Mouse (Mus musculus): Measurements from ENCODE around the gene Mipol1.
"Not testable (repeated sequence)": the region's sequence is repeated elsewhere in the genome, so short reads cannot be mapped to it uniquely, and the experiment has no call there.

The Mipol1 gene

DNA sequence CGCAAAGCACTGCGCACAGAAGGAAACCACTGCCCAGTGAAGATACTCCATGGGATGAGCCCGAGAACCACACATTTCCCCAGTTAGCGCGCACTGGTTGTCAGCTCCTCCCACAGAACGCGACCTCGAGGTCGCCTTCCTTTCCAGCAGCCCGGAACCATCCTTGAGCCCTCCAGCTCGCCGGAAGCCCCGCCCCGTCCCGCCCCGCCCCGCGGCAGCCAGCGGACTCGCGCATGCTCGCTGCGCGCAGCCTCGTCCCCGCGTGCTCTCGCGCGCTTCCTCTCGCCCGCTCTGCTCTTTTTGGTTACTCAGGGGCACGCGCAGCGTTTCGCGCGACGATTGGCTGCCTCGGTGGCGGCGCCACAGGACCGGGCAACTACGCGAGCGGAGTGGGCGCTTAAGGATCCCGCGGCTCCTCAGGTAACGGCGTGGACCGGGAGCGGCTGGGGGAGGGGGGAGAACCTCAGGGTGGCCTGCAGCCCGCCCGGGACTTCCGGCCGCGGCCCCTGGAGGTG is at the start of gene Mipol1, which contains the start of gene Prps1l3:
Gene Mipol1 (plus strand): TSS at position 236 of the 515 bp plus-strand sequence.
Gene Prps1l3 (plus strand): TSS at position 221 of the 515 bp plus-strand sequence.
- peak; percentile 89 for DNase-seq (ENCODE audit: low spot score)

DNA sequence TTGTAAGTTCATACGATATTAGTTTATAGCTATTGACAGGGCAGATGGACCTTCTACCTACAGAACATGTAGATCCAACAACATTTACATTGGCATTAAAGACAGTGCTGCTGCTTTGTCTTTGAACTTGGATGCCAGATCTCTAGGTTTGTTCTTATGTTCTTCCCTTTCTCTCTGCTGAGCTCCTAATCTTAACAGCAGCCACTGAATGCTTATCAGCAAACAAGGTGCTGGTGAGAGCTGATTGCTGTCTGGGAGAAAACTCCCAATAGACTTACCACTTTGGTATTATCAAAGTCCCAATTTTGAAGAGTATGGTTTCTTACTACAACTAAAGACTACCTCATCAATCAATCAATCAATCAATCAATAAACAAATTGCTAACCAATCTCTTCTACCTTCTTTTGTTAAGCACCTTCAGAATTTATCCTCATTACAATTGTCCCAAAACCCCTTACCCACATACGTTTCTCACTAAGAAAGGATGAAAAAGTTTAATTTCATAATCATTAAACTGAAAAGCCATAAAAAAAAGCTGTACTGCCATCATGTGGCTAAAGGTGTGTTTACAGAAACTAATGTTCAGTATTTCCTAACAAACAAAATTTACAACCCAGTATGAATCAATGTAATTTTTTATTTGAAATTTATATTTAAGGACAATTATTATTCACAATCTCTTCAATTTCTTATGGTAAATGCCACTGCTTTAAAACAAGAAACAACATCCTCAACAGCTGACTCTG is 45.7 kb upstream of the Mipol1 start:
- DNase-seq (ENCODE audit: low spot score), result no peak

- DNase-seq (ENCODE audit: low spot score), result no peak
These were observed 44.8 kb upstream of the Mipol1 start for GRCm38 (mm10) chr12:57185475-57185874.

DNA sequence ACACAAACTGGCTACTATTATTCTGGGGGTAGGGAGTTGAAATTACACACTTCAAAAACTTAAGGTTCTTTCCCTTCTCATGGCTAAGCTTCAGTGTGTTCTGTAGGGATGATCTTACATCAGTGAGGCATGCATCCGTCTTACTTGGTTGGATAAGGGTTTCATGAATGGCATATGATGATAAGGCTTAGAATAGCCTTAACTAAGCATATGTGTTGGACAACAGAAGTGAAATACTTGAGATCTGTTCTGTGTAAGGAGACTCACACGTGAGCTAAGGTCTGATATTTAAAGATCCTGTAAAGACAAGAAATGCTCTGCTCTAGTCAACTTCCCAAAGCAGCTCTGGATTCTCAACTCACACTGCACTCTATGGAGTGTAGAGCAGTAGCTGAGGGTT is 44.1 kb upstream of the Mipol1 start:
- no peak for DNase-seq (ENCODE audit: low spot score)

- no peak for DNase-seq (ENCODE audit: low spot score)
These were observed 43.2 kb upstream of the Mipol1 start for GRCm38 (mm10) chr12:57187032-57187431.

DNA sequence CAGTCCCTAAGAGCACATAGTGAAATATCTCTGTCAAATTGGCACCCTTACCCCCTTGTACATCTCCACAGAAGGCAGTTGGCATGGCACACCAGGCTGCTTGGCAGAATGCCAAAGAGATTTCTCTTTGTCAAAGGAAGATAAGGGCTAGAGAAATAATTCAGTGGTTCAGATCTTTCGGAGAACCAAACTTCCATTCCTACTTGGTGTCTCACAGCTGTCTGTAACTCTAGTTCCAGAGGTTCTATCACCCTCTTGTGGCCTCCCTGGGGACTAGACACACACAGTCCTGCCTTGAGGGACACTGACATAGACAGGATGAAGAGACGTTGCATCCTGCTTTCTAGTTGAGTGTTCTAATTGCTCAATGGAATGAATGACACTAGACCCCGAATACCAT is 35.6 kb upstream of the Mipol1 start:
- DNase-seq (ENCODE audit: low spot score), result peak; percentile 27

DNA sequence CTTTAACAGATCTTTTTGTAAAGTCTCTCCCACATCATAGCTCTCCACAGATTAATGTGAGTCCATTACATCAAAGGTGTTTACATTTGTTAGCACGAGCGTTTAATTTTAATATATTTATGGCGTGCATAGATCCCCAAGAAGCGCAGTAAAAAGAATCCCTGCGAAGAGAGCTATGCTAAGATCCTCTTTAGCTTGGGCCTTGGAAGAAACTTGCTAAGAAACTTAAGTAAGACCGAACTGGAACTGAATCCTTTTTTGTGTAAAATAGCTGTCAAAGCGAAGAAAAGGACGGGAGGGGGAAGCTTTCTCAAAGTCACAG is 34.0 kb upstream of the Mipol1 start:
- DNase-seq (ENCODE audit: low spot score), result no peak

DNA sequence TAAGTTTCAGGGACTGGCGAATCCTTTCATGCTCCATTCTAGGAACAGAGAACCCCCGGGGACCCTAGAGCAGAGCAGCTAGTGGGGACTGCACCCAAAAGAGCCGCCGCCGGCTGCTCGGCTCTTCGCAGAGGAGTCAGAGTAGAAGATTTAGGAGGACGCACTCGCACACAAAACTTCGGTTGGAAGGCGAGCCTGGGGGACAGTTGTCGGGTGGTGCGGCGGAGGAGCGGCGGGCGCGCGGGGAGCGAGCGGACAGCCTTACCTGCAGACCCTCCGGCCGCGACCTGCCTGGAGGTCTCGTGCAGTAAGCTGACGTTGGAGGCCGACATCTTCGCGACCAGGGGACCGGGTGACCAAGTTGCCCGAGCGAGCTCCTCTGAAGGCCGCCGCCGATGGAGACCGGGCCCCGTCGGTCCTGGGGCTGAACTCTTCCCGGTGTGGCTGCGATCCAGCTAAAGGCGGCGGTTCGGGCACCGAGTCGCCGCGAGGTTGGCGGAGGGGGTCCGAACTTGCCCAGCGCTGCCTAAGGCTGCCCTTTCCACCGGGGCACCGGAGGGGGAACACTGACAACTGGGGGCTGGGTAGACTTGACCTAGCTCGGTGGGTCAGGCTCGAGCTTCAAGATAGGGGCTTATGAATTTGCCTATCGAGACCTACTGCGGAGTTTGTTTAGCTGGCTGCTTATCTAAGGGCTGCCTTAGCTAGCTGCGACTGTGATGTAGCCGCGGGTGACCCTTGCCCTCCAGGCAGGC is 33.4 kb upstream of the Mipol1 start:
- peak; percentile 55 for DNase-seq (ENCODE audit: low spot score)

DNA sequence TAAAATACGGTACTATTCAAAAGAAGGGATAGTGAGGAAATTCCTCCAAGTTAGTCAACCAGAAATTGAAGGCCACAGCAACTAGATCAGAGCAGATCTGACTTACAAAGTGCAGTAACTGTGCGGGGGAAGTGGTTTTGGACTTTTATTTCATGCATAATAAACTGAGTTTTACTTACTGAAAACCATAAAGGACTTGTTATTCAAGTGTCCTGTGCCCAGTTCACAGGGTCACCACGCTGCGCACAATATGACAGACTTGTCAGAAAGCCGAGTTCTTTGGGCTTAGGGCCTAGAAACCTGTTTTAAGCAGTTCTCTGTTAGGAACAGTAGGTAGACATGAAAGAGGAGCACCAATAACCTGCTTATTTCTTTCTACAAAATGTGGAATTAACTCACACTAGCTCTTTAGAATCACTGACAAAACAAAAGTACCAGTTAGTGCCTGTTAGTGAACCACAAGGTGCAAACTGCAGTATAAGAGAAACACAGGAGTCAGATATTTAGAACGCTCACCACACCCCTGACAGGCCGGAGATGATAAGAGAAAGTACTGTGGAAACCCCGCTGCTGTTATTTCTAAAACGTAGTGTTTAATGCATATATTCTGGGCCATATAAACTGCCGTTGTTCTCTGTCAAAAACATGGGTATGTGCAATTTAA is 32.7 kb upstream of the Mipol1 start, which contains the start of gene Slc25a21:
Gene Slc25a21 (minus strand): TSS at position 110 of the 664 bp plus-strand sequence.
- no peak for DNase-seq (ENCODE audit: low spot score)

- no peak for DNase-seq (ENCODE audit: low spot score)
These were observed 32.0 kb upstream of the Mipol1 start for GRCm38 (mm10) chr12:57198269-57198668.

- DNase-seq (ENCODE audit: low spot score), result no peak
These were observed 30.8 kb upstream of the Mipol1 start for GRCm38 (mm10) chr12:57199427-57199826.

- no peak for DNase-seq (ENCODE audit: low spot score)
These were observed 28.3 kb upstream of the Mipol1 start for GRCm38 (mm10) chr12:57201901-57202300.

DNA sequence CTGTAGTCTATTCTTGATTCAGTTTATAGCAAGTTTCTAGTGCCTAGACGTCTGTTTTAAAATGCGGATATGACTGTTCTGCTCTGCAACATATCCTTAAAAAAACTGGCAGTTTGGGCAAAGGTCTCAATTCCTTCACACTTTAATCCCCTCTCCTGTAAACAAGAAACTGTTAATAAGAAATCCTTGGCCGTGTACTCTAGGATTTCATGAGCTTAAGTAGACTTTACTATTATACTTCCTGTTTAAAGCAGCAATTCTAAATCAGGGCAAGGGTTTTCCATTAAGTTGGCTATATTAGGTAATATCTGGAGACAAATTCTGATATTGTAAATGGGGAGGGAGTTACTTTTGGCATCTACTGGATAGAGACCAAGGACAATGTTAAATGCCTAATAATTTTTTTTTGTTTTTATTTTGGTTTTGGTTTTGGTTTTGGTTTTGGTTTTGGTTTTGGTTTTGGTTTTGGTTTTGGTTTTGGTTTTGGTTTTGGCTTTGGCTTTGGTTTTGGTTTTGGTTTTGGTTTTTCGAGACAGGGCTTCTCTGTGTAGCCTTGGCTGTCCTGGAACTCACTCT is 25.9 kb upstream of the Mipol1 start:
- DNase-seq (ENCODE audit: low spot score), result no peak

DNA sequence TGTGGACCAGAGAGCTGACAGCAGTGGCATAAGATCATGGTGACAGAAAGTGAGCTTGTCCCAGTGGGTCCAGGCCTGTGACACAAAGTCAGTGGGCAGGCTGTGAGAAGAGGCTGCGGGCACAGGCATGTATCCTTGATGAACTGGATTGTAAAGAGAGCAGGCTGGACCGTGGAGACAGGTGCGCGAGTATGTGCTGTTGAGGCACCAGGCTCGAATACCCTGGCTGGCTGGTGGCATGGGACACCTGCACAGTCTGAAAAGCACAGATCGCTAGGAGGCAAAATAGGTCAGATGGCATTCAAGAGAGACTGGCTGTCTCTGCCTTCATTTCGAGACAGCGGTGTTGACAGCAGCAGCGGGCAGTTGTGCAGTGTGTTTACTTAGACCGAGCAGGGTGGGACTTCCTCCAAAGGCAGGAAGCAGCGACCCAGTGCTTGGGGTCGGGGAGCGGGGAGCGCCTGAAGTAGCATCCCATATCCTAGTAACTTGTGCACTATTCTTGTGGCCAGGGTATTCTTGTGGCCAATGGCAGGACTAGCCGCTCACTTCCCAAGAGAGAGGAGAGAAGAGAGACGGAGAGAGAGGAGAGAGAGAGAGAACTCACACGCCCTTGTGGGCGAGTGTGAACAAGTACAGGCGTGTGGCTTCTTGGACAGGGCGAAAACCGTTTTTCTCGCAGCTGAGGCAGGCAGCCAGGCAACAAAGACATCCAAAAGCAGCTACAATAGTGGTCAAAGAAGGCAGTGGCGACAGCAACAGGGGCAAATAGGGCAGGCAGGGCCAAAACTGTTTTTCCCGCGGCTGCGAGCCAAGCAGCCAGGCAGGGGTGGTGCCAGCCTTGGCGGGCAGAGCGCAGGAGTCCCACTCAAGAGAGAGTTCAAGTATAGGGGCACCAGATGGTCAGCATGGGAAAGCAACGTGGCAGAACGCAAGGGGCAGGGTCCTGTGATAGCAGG is 18.6 kb upstream of the Mipol1 start:
- peak; percentile 36 for DNase-seq (ENCODE audit: low spot score)

DNA sequence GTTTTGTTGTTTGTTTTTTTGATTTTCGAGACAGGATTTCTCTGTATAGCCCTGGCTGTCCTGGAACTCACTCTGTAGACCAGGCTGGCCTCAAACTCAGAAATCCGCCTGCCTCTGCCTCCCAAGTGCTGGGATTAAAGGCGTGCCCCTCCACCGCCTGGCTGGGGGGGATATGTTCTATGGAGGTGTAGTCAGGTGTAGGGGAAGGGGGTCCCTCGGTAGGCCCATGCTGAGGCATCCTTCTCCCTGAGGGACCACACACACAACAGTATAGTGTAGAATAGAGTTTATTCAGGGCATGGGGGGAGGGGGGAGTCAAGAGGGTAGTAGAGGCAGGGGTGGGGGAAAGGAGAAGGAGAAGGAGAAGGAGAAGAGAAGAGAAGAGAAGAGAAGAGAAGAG is 17.8 kb upstream of the Mipol1 start:
- not testable (repeated sequence) for DNase-seq (ENCODE audit: low spot score)

- no peak for DNase-seq (ENCODE audit: low spot score)
These were observed 3.8 kb upstream of the Mipol1 start for GRCm38 (mm10) chr12:57226411-57226810.

- DNase-seq (ENCODE audit: low spot score), result no peak
These were observed 2.5 kb upstream of the Mipol1 start for GRCm38 (mm10) chr12:57227776-57228175.

DNA sequence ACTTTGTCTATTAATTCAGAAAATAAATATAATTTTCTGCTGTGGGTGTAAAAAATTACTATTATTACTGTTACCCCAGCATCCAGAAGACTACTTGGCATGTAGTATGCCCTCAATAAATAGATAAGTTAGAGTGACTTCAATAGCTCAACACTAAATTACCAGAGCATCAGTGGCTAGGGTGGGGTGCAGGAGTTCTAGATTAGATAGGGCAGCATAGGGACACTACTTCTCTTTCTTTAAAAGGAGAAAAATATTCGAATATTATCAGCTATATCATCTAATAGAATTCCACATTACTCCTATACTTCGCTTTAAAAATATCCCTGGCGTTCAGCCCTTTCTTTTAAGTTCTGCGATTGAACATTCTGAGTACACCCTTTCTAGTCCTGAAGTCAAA is 524 bp upstream of the Mipol1 start:
- no peak for DNase-seq (ENCODE audit: low spot score)

DNA sequence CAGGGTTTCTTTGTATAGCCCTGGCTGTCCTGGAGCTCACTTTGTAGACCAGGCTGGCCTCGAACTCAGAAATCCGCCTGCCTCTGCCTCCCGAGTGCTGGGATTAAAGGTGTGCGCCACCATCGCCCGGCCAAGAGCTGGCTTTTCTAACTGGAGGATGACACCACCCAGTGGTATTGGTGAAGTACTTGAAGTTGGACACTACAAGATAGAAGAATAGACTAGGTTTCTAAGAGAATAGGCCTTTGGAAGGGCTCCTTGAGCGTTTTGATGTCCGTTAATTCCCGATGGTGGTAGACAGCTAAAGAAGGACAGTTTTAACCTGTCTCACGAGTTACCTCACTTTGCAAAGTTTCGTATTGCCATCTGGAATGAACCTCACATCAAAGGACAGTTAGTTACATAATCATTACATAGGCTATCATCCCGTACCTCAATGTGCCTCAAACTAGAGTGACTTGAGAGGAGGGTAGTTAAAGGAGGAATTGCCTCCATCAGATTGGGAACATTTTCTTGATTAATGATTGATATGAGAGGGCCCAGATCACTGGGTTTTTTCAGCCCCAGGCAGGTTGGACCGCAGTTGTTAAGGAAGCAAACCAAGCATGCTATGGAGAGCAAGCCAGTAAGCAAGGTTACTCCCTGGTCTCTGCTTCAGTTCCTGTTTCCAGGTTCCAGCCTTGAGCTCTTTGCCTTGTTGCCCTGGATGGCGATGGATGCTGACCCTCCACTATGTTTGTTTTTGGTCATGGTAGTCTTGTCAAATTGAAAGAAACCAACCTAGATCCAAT is 1.1 kb downstream of the Mipol1 start:
- DNase-seq (ENCODE audit: low spot score), result no peak

- no peak for DNase-seq (ENCODE audit: low spot score)
These were observed 3.2 kb downstream of the Mipol1 start for GRCm38 (mm10) chr12:57233386-57233785.

Data from testis, postnatal 14 days (tissue).